Mouse (Mus musculus) forebrain, embryonic 10.5 days (tissue): ENCODE measurements around the gene Tspan18. TPM values are rescaled to one million over a fixed set of nuclear protein-coding genes. Genes with fewer than 3 reads are reported as not detected.

ENCODE experiments used
- DNase-seq: peaks from one replicate; pipeline ENCODE4 v3.0.0-alpha.2; 2017; ENCODE audit warnings: low spot score; ENCODE audit errors: extremely low spot score
- H3K27ac ChIP-seq: fragments of 300-500 bp; sonication (generic); 2 replicates; pipeline ENCODE4 v1.5.1; 2016; ENCODE audit warnings: mild to moderate bottlenecking
- H3K27me3 ChIP-seq: fragments of 300-500 bp; sonication (generic); 2 replicates; pipeline ENCODE4 v1.6.1; 2016; ENCODE audit warnings: mild to moderate bottlenecking; ENCODE audit not compliant: poor library complexity, severe bottlenecking
- H3K36me3 ChIP-seq: fragments of 300-500 bp; sonication (generic); replicated peaks from 2 replicates; pipeline ENCODE4 v1.6.1; 2016; ENCODE audit warnings: mild to moderate bottlenecking, moderate library complexity
- H3K4me1 ChIP-seq: fragments of 300-500 bp; sonication (generic); 2 replicates; pipeline ENCODE4 v1.6.1; 2016
- H3K4me3 ChIP-seq: fragments of 300-500 bp; sonication (generic); 2 replicates; pipeline ENCODE4 v1.5.1; 2016; ENCODE audit warnings: mild to moderate bottlenecking, moderate library complexity
- H3K9me3 ChIP-seq: fragments of 300-500 bp; sonication (generic); 2 replicates; pipeline ENCODE4 v1.6.1; 2016; ENCODE audit warnings: mild to moderate bottlenecking, moderate library complexity
- WGBS: fragments of 180-500 bp; shearing (Covaris S2); methylation state at CpG from one replicate; pipeline ENCODE4 v1.1.7; 2016; 5-methylcytosine and 5-hydroxymethylcytosine counted together
- polyA plus RNA-seq: library from polyadenylated mRNA; unstranded; fragments of >200 nt; fragmentation: Nextera tagmentation; extraction: Ambion mirVana; gene quantifications from 2 replicates; pipeline ENCODE4 v1.2.1, GENCODE M21; 2016

Gene Tspan18
- polyA plus RNA-seq, 1 experiment from 2014 or later = 31.4 TPM

- H3K36me3 ChIP-seq = peaks cover 18% of the 10 kb centered on the region
- H3K27me3 ChIP-seq = peaks cover 22% of the 10 kb centered on the region
- no peak for DNase-seq
- H3K9me3 ChIP-seq = no peaks in the 10 kb centered on the region
- peak overlapping the region; percentile 21; the same call in 1 of the 2 replicates for H3K4me3 ChIP-seq
- H3K4me1 ChIP-seq = peaks cover 77% of the 10 kb centered on the region
- 4% methylated on average over 6 of the region's 6 CpGs for WGBS
- peak overlapping the region; percentile 70 for H3K27ac ChIP-seq
These were observed 141.6 kb downstream of the Tspan18 start for GRCm38 (mm10) chr2:93192671-93193080.

DNA sequence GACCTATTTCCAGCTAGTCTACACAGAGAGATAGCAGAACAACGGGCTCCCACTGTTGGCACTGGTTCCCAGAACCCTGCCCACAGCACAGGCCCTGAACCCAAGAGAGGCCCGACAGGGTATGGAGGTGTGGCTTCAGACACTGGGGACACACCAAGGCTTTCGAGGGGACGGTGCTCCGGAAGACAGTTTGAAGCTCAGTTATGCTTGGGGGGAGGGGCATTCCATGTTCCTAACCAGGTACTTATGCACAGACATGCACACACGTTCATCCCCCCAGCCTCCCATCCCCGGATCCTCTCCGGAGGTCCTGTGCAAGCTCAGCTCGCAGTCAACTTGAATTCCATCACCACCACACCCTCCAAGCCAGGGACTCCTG lies 142.1 kb downstream of the Tspan18 start:
- no peak for DNase-seq
- peak overlapping the region; percentile 70 for H3K27ac ChIP-seq

DNA sequence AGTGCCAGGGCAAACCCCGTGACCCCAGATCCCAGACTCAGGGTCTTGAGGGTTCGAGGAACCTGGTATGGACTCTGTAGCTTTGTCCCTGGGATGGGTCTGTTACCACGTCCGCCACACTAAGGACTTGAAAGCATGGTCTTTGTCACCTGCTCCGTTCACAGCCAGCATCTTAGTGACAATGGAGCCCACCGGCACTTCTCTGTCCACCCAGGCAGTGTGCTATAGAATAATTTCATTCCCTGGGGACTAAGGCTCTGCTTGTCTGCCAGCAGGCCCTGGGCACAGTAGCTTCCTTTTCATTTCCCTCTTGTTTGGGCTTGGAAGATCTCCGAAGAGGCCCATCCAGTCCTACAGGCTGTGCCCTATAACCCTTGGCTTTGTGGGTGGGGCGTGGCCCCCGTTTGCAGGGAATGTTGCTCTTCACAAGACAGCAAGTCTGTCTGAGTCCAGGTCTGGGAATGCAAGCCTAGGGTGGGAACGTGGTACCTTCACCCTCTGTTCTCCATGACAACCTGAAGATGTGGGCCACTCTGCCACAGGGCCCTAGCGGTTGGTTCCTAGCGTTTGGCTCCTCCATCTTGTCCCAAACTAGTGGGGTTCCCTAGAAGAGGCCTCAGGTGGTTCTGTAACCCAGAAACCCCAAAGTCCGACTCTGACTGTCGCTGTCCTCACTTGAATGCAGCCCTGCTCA lies 142.7 kb downstream of the Tspan18 start:
- peaks cover 7% of the 10 kb centered on the region; the same call in 1 of the 2 replicates for H3K36me3 ChIP-seq
- WGBS = 77% methylated on average over 14 of the region's 14 CpGs
- peaks cover 88% of the 10 kb centered on the region for H3K4me1 ChIP-seq

More for the DNA sequence above, 142.1 kb downstream of the Tspan18 start:
- 60% methylated on average over 9 of the region's 9 CpGs for WGBS
- no peaks in the 10 kb centered on the region for H3K9me3 ChIP-seq
- peaks cover 13% of the 10 kb centered on the region for H3K36me3 ChIP-seq
- H3K4me3 ChIP-seq = peak overlapping the region; percentile 21; the same call in 1 of the 2 replicates
- H3K27me3 ChIP-seq = peaks cover 27% of the 10 kb centered on the region
- peaks cover 82% of the 10 kb centered on the region for H3K4me1 ChIP-seq

GRCm38 (mm10) chr2:93190771-93191487 lies 143.4 kb downstream of the Tspan18 start:
- no peak for DNase-seq
- 22% methylated on average over 9 of the region's 9 CpGs for WGBS
- peak overlapping the region; percentile 70 for H3K27ac ChIP-seq

More for the DNA sequence above, 142.7 kb downstream of the Tspan18 start:
- DNase-seq = no peak
- Histone ChIP-seq H3K9me3 (no peaks in the 10 kb centered on the region), H3K27me3 (peaks cover 32% of the 10 kb centered on the region), H3K4me3 (peak overlapping the region; percentile 21; the same call in 1 of the 2 replicates), H3K27ac (peak overlapping the region; percentile 70)

DNA sequence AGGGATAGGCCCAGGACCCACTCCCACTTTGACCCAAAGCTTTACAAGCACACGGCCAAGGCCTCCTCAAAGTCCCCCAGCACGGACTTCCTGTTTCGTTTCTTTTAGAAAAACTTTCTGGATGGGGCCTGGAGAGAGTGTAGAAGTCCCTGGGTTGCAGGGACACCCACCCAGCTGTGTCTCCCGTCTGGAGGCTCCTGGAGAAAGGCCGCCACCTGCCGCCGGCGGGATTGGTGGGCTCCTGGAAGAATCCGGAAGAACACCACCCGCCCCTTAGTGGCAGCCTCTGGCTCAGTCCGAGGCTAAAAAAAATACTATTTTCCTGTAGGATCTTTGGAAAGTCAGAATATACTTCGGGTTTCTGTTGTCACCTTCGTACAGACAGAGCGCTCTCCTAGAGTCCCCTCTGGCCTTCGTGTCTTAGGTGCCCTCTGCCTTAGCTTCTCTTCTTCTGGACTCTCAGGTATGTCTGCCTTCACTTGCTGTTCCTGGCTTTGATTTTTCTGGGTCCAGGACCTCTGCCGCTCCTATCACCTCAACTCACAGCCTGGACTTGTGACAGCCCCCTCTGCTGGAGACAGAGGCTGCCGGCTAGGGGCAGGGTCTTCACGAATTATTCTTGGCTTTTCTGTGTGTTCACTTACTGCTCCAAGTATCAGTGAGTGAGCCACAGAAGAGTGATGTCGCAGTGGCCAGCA lies 145.4 kb downstream of the Tspan18 start:
- Histone ChIP-seq H3K36me3 (peaks cover 6% of the 10 kb centered on the region; the same call in 1 of the 2 replicates), H3K27ac (peak overlapping the region; percentile 93), H3K4me3 (peak overlapping the region; percentile 92), H3K9me3 (no peaks in the 10 kb centered on the region), H3K27me3 (peaks cover 60% of the 10 kb centered on the region), H3K4me1 (peaks cover 78% of the 10 kb centered on the region)
- peak; percentile 55 for DNase-seq
- 9% methylated on average over 19 of the region's 19 CpGs for WGBS

More at GRCm38 (mm10) chr2:93190771-93191487, 143.4 kb downstream of the Tspan18 start:
- peak overlapping the region; percentile 92; the same call in 1 of the 2 replicates for H3K4me3 ChIP-seq
- H3K36me3 ChIP-seq = peaks cover 6% of the 10 kb centered on the region; the same call in 1 of the 2 replicates
- H3K4me1 ChIP-seq = peaks cover 88% of the 10 kb centered on the region
- H3K27me3 ChIP-seq = peaks cover 39% of the 10 kb centered on the region
- no peaks in the 10 kb centered on the region for H3K9me3 ChIP-seq

DNA sequence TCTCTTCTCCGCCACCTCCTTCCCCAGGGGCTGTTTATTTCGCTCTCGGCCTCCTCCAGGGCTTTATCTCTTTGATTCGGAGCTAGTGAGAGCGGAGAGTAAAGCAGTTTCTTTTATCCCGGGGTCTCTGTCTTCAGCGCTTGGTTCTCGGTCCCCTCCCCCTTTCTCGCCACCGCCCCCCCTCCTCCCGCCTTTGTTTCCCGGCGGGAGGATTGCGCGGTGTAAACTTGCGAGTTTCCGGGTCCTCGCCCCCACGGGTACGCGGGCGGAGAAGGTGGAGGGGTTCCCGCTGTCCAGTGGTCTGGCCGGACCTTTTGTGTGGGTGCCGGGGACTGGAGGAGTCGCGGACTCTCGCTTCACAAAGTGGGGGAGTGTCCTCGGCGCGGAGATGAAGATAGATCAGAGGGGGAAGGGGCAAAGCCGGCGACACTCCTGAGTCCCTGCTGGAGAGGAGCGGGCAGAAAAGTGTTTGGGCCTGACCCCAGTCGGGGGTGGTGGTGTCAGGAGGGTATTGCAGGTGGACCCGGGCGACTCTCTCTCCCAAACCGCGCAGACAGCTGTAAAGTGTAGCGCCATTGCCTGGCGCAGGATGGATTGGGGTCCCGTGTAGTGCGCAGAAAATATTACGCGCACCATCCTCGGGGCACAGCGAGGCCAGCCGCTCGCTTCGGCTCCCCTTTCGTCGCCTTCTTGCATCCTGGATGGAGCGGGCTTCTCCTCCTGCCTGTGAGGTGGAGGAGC lies 146.1 kb downstream of the Tspan18 start:
- H3K4me1 ChIP-seq = peaks cover 71% of the 10 kb centered on the region
- WGBS = under 1% methylated on average over 53 of the region's 53 CpGs

GRCm38 (mm10) chr2:93187323-93187996 lies 146.8 kb downstream of the Tspan18 start, which contains the start of gene Trp53i11:
TSS of gene Trp53i11 (plus strand) at chr2:93187548.
- no peaks in the 10 kb centered on the region for H3K9me3 ChIP-seq
- peak within 1 kb of the TSS; percentile 92 for H3K4me3 ChIP-seq
- WGBS = under 1% methylated on average over 69 of the region's 69 CpGs
- peak; percentile 84 for DNase-seq
- H3K4me1 ChIP-seq = peaks cover 66% of the 10 kb centered on the region
- no peaks in the 10 kb centered on the region for H3K36me3 ChIP-seq
- H3K27ac ChIP-seq = peak within 1 kb of the TSS; percentile 93
- peaks cover 74% of the 10 kb centered on the region for H3K27me3 ChIP-seq

More for the DNA sequence above, 146.1 kb downstream of the Tspan18 start:
- H3K27me3 ChIP-seq = peaks cover 67% of the 10 kb centered on the region
- peaks cover 6% of the 10 kb centered on the region; the same call in 1 of the 2 replicates for H3K36me3 ChIP-seq
- peak; percentile 58 for DNase-seq
- no peaks in the 10 kb centered on the region for H3K9me3 ChIP-seq
- peak overlapping the region; percentile 93 for H3K27ac ChIP-seq
- peak overlapping the region; percentile 92 for H3K4me3 ChIP-seq

DNA sequence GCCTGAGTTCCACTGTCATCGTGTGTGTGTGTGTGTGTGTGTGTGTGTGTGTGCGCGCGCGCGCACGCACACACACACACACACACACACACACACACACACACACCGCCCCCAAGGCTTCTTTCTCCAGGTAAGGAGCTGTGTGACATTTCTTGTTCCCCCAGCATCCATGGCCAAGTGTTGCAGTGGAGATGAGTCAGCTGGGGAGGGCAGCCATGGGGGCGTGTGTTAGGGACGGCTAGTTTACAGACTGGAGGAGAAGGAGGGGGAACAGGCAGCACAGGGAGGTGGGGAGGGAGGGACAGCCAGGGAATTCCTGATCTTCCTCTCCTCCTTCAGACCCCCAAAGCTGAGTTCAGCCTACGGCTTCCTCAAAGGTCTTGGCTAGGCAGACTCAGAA lies 151.4 kb downstream of the Tspan18 start:
- Histone ChIP-seq H3K4me1 (peaks cover 54% of the 10 kb centered on the region), H3K36me3 (no peaks in the 10 kb centered on the region), H3K4me3 (no peak overlapping the region), H3K27me3 (peaks cover 100% of the 10 kb centered on the region), H3K9me3 (no peaks in the 10 kb centered on the region), H3K27ac (peak overlapping the region; percentile 41; the same call in 1 of the 2 replicates)
- WGBS = 77% methylated on average over 11 of the region's 11 CpGs
- no peak for DNase-seq

DNA sequence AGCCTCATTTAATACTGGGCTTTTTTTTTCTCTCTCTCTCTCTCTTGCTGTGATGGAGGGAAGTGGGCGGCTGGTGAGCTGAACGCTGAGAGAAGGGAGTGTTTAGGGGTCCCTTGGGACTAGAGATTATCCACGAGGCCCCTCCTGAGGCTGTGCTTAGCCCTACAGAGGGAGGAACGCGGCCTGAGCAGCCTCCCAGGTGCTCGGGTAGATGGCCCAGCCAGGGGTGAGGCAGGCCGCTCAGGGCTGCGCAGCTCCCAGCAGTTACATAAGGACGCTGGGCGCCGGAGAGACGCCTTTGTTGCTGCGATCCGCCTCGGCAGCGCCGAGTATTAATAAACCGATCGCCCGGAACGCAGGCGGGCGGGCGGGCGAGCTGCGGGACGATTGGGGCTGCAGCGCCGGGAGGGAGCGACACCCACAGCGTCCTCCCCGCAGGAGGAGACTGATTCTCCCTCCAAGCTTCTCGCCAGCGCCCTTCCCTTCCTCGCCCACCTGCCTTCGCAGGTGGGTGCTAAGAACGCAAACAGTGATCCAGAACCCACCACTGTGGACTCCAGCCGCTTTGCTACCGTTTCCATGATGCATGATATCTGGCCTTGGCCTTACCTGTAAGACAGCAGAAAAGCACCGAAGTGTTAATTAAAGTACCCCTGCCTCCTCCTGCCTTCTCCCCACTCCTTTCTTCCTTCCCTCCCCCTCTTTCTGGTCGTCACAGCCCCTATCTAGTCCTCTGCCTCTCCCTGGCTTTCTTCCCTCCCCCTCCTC lies 154.0 kb downstream of the Tspan18 start:
- Histone ChIP-seq H3K27me3 (peaks cover 98% of the 10 kb centered on the region), H3K36me3 (no peaks in the 10 kb centered on the region), H3K4me1 (peaks cover 68% of the 10 kb centered on the region), H3K27ac (peak overlapping the region; percentile 84), H3K9me3 (no peaks in the 10 kb centered on the region), H3K4me3 (peak overlapping the region; percentile 52)
- peak; percentile 44 for DNase-seq
- WGBS = 2% methylated on average over 41 of the region's 41 CpGs

- peaks cover 74% of the 10 kb centered on the region for H3K4me1 ChIP-seq
- WGBS = 48% methylated on average over 5 of the region's 5 CpGs
- no peak for DNase-seq
- no peaks in the 10 kb centered on the region for H3K9me3 ChIP-seq
- peak overlapping the region; percentile 52 for H3K4me3 ChIP-seq
- peaks cover 95% of the 10 kb centered on the region for H3K27me3 ChIP-seq
- H3K36me3 ChIP-seq = no peaks in the 10 kb centered on the region
- peak overlapping the region; percentile 31; the same call in 1 of the 2 replicates for H3K27ac ChIP-seq
These were observed 154.7 kb downstream of the Tspan18 start for GRCm38 (mm10) chr2:93179603-93180002.

GRCm38 (mm10) chr2:93178313-93178677 lies 156.0 kb downstream of the Tspan18 start:
- no peaks in the 10 kb centered on the region for H3K36me3 ChIP-seq
- H3K4me3 ChIP-seq = no peak overlapping the region
- WGBS = 89% methylated on average over 4 of the region's 4 CpGs
- peak overlapping the region; percentile 81 for H3K27ac ChIP-seq
- H3K27me3 ChIP-seq = peaks cover 82% of the 10 kb centered on the region
- H3K4me1 ChIP-seq = peaks cover 81% of the 10 kb centered on the region
- no peaks in the 10 kb centered on the region for H3K9me3 ChIP-seq
- no peak for DNase-seq
